Mouse (Mus musculus) lung, postnatal 0 days (tissue): ENCODE data around the gene Gm45618. TPM values are rescaled to one million over a fixed set of nuclear protein-coding genes. Genes with fewer than 3 reads are reported as not detected.

Experiments
- ATAC-seq: fragments of 200-750 bp; cut with Nextera tagmentation; 2 replicates; pipeline ENCODE4 v1.8.0; 2017; ENCODE audit warnings: moderate library complexity
- DNase-seq: peaks from one replicate; pipeline ENCODE4 v3.0.0-alpha.2; 2016; ENCODE audit warnings: low spot score
- H3K27ac ChIP-seq: fragments of 300-500 bp; sonication (generic); 2 replicates; pipeline ENCODE4 v1.5.1; 2014; ENCODE audit warnings: antibody characterized with exemption, mild to moderate bottlenecking, low read length, mixed read lengths
- H3K27me3 ChIP-seq: fragments of 300-500 bp; sonication (generic); replicated peaks from 2 replicates; pipeline ENCODE4 v1.6.1; 2014; ENCODE audit warnings: low read length, mixed read lengths; ENCODE audit not compliant: insufficient read depth
- H3K36me3 ChIP-seq: fragments of 300-500 bp; sonication (generic); 2 replicates; pipeline ENCODE4 v1.6.1; 2014; ENCODE audit warnings: low read length, mixed read lengths; ENCODE audit not compliant: insufficient read depth
- H3K4me1 ChIP-seq: fragments of 300-500 bp; sonication (generic); 2 replicates; pipeline ENCODE4 v1.6.1; 2014; ENCODE audit warnings: antibody characterized with exemption, low read depth, low read length, mixed read lengths; ENCODE audit not compliant: insufficient read depth
- H3K4me2 ChIP-seq: fragments of 300-500 bp; sonication (generic); replicated peaks from 2 replicates; pipeline ENCODE4 v1.6.1; 2014; ENCODE audit warnings: low read depth, mild to moderate bottlenecking, low read length, moderate library complexity, mixed read lengths
- H3K4me3 ChIP-seq: fragments of 300-500 bp; sonication (generic); 2 replicates; pipeline ENCODE4 v1.5.1; 2014; ENCODE audit warnings: low read depth, low read length
- H3K9ac ChIP-seq: fragments of 300-500 bp; sonication (generic); replicated peaks from 2 replicates; pipeline ENCODE4 v1.6.1; 2014; ENCODE audit warnings: low read depth, mild to moderate bottlenecking
- H3K9me3 ChIP-seq: fragments of 300-500 bp; sonication (generic); 2 replicates; pipeline ENCODE4 v1.6.1; 2016; ENCODE audit warnings: low read length, mixed read lengths
- CTCF ChIP-seq: IDR thresholded peaks from 2 replicates; pipeline ENCODE4 v1.5.1; 2016; ENCODE audit warnings: antibody characterized with exemption, mild to moderate bottlenecking
- EP300 ChIP-seq: IDR thresholded peaks from 2 replicates; pipeline ENCODE4 v1.6.1; 2016; ENCODE audit warnings: antibody characterized with exemption, mild to moderate bottlenecking, control low read depth
- WGBS: fragments of 180-500 bp; shearing (Covaris S2); extraction: QIAGEN DNeasy Blood & Tissue Kit; methylation state at CpG from one replicate; pipeline ENCODE4 v1.1.7; 2014; 5-methylcytosine and 5-hydroxymethylcytosine counted together
- polyA plus RNA-seq: library from polyadenylated mRNA; unstranded; fragments of >200 nt; fragmentation: Nextera tagmentation; extraction: Ambion mirVana; gene quantifications from 2 replicates; pipeline ENCODE4 v1.2.1, GENCODE M21; 2015

Gene Gm45618
- polyA plus RNA-seq, 1 experiment from 2014 or later = not detected

- 54% methylated on average over 17 of the region's 17 CpGs for WGBS
- no peak overlapping the region for H3K27ac ChIP-seq
- no peak overlapping the region for H3K9ac ChIP-seq
- H3K27me3 ChIP-seq = peaks cover 15% of the 10 kb centered on the region; the same call in 1 of the 2 replicates
- no peak for ATAC-seq
- no peaks in the 10 kb centered on the region for H3K36me3 ChIP-seq
- peaks cover 5% of the 10 kb centered on the region for H3K4me1 ChIP-seq
- no peak overlapping the region for H3K4me3 ChIP-seq
- TF ChIP-seq CTCF (no peak), EP300 (no peak)
- H3K9me3 ChIP-seq = no peaks in the 10 kb centered on the region
- no peak overlapping the region for H3K4me2 ChIP-seq
- no peak for DNase-seq
These were observed 30.7 kb downstream of the Gm45618 start for GRCm38 (mm10) chr7:142089648-142090447.

GRCm38 (mm10) chr7:142088886-142089285, 31.6 kb downstream of the Gm45618 start:
- Histone ChIP-seq H3K9me3 (no peaks in the 10 kb centered on the region), H3K27ac (no peak overlapping the region), H3K27me3 (peaks cover 7% of the 10 kb centered on the region; the same call in 1 of the 2 replicates), H3K4me3 (no peak overlapping the region), H3K9ac (no peak overlapping the region), H3K36me3 (no peaks in the 10 kb centered on the region), H3K4me2 (no peak overlapping the region), H3K4me1 (peaks cover 11% of the 10 kb centered on the region)
- WGBS = 13% methylated on average over 5 of the region's 5 CpGs
- ATAC-seq (peak; percentile 42; the same call in 1 of the 2 replicates), DNase-seq (peak; percentile 56)
- TF ChIP-seq EP300 (no peak), CTCF (no peak)

- 70% methylated on average over 1 of the region's 1 CpGs for WGBS
These were observed 33.4 kb downstream of the Gm45618 start for GRCm38 (mm10) chr7:142087069-142087652.

GRCm38 (mm10) chr7:142086159-142086905, 34.2 kb downstream of the Gm45618 start:
- Histone ChIP-seq H3K4me3 (no peak overlapping the region), H3K4me2 (no peak overlapping the region), H3K27ac (no peak overlapping the region), H3K4me1 (peaks cover 11% of the 10 kb centered on the region), H3K36me3 (no peaks in the 10 kb centered on the region), H3K9me3 (no peaks in the 10 kb centered on the region), H3K27me3 (peaks cover 18% of the 10 kb centered on the region; the same call in 1 of the 2 replicates), H3K9ac (no peak overlapping the region)
- WGBS = 76% methylated on average over 4 of the region's 4 CpGs
- no peak for DNase-seq
- no peak for TF ChIP-seq CTCF
- no peak for TF ChIP-seq EP300
- ATAC-seq = no peak

More at GRCm38 (mm10) chr7:142087069-142087652, 33.4 kb downstream of the Gm45618 start:
- peaks cover 11% of the 10 kb centered on the region for H3K4me1 ChIP-seq
- H3K4me2 ChIP-seq = no peak overlapping the region
- H3K27me3 ChIP-seq = peaks cover 20% of the 10 kb centered on the region; the same call in 1 of the 2 replicates
- no peak overlapping the region for H3K9ac ChIP-seq
- no peak overlapping the region for H3K4me3 ChIP-seq
- TF ChIP-seq CTCF (no peak), EP300 (no peak)
- no peaks in the 10 kb centered on the region for H3K9me3 ChIP-seq
- H3K36me3 ChIP-seq = no peaks in the 10 kb centered on the region
- no peak overlapping the region for H3K27ac ChIP-seq
- no peak for ATAC-seq
- no peak for DNase-seq

- no peak overlapping the region for H3K4me2 ChIP-seq
- 26% methylated on average over 3 of the region's 3 CpGs for WGBS
- H3K4me1 ChIP-seq = peaks cover 11% of the 10 kb centered on the region
- TF ChIP-seq CTCF (no peak), EP300 (no peak)
- H3K9ac ChIP-seq = no peak overlapping the region
- H3K36me3 ChIP-seq = no peaks in the 10 kb centered on the region
- DNase-seq (peak; percentile 88), ATAC-seq (peak; percentile 78)
- H3K27me3 ChIP-seq = peaks cover 22% of the 10 kb centered on the region; the same call in 1 of the 2 replicates
- no peak overlapping the region for H3K4me3 ChIP-seq
- H3K27ac ChIP-seq = no peak overlapping the region
- H3K9me3 ChIP-seq = no peaks in the 10 kb centered on the region
These were observed 35.7 kb downstream of the Gm45618 start for GRCm38 (mm10) chr7:142084820-142085219.

GRCm38 (mm10) chr7:142084395-142084794, 36.1 kb downstream of the Gm45618 start:
- peaks cover 22% of the 10 kb centered on the region; the same call in 1 of the 2 replicates for H3K27me3 ChIP-seq
- ATAC-seq = peak; percentile 53
- WGBS = 24% methylated on average over 5 of the region's 5 CpGs

More at GRCm38 (mm10) chr7:142084395-142084794, 36.1 kb downstream of the Gm45618 start:
- H3K36me3 ChIP-seq = no peaks in the 10 kb centered on the region
- no peak; the same call in 1 of the 2 replicates for TF ChIP-seq CTCF
- no peak for TF ChIP-seq EP300
- H3K4me1 ChIP-seq = peaks cover 11% of the 10 kb centered on the region
- H3K27ac ChIP-seq = no peak overlapping the region
- H3K4me2 ChIP-seq = no peak overlapping the region
- no peak overlapping the region for H3K9ac ChIP-seq
- no peak overlapping the region for H3K4me3 ChIP-seq
- DNase-seq = peak; percentile 51
- H3K9me3 ChIP-seq = no peaks in the 10 kb centered on the region
